Mouse (Mus musculus): ENCODE results near the gene Itsn1. TPM values are rescaled to one million over a fixed set of nuclear protein-coding genes. Genes with fewer than 3 reads are reported as not detected.

Gene Itsn1
- 28.8 and 36.6 TPM in 2 replicates for polyA plus RNA-seq (2012; rRNA removed)

DNA sequence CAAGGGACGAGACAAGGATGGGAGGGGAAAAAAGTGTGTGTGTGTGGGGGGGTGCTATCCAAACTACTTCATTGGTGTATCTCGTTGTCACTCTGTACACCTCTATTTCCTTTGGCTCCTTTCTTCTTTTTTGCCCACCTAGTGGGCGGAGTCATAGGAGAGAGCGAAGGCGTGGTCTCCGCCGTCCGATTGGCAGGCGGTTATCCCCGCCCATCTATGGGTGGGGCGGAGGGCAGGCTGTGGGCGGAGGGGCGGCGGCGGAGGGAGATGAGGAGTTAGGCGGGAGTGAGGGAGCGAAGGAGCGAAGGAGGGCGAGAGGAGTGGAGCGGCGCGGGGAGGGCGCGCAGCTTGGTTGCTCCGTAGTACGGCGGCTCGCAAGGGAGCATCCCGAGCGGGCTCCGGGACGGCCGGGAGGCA, at the start of gene Itsn1:
Itsn1 (plus strand) TSS at position 216 of the 417 bp plus-strand sequence.

DNA sequence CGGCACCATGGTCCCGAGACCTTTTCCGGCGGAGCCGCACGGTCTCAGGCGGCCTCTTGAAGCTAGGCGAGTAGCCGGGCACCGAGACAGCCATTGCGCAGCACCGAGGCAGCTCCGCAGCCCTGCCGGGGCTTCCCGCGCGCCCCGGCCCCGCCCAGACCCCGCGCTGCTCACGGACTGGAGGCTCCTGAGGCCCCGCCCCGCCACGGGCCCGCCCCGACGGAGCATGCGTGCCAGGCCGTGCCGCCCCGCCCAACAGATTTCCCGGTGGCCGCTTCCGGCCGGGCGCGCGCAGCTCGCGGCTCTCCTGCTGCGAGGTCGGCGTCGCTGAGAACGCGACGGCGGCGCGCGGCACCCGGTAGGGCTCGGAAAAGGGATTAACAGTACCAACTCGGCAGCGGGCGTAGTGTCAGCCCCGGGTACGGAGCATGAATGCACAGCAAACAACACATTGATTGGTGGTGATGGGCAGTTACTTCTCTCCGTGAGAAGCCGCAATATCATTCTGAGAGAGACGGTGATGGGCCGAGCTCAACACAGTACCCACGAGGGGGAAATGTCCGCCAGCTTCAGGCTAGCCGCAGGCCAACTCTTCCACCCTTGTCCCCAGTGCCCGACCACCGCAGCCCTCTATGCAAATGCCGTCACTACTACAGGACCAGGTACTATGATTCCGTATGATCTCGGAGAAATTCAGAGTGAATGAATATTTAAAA, 40.3 kb upstream of the Itsn1 start, which contains the start of gene Donson:
Donson (minus strand) TSS at position 152 of the 716 bp plus-strand sequence.

DNA sequence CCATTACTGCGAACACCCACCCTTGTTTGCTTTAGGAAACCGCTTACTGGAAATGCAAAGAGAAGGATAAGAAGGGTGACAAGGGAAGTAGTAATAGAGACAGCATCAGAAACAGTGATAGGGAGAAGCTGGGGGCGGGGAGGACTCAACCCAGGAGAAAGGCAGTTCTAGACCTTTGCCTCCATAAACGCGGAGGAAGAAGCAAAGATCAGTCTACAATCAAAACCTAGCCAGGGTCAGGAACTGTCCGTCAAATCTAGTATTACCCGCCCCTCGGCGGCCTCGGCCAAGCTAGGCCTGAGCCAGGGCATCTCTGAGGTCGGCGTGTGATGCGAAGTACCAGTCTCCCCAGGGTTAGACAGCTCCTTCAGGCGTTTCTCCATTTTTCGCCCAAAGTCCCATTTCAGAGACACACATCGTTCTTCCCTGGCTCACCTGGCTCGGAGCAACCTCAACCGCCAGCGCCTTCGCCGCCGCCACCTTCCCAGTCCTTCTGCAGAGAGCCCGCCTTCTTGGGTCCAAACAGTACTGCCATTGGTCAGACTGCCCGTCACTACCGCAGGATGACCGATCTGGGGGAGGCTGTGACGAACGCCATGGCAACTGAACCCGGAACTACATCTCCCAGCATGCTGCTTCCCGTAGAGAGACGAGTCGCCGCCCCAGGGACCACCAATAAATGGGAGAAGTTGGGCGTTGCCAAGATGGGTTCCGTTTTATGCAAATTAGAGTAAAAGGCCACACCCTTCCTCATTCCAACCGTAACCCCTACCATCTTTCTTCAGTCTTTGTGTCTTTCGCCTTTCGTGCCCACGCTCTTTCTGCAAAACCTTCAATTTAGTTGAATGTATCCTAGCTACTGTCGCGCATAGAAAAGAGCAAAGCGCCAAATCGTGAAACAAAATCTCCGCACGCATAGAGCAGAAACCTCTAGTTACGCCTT, 687 bp upstream of the Itsn1 start, which contains the start of gene Cryzl1:
Cryzl1 (minus strand) TSS at position 853 of the 943 bp plus-strand sequence.

Other genes starting within 250 kb of the Itsn1 start
- 15.0 and 16.6 TPM in 2 replicates for gene Ifnar1, start 244.0 kb upstream of the Itsn1 start, polyA plus RNA-seq (2012; rRNA removed)
- 9.1 and 9.5 TPM in 2 replicates for gene Ifngr2, start 182.2 kb upstream of the Itsn1 start, polyA plus RNA-seq (2012; rRNA removed)
- 6.6 and 6.9 TPM in 2 replicates for gene Tmem50b, start 131.5 kb upstream of the Itsn1 start, polyA plus RNA-seq (2012; rRNA removed)
- gene Dnajc28, start 110.3 kb upstream of the Itsn1 start, polyA plus RNA-seq (2012; rRNA removed) = 1.6 and 1.8 TPM in 2 replicates
- 22.9 and 25.3 TPM in 2 replicates for gene Gart, start 82.3 kb upstream of the Itsn1 start, polyA plus RNA-seq (2012; rRNA removed)
- gene Son, start 81.8 kb upstream of the Itsn1 start, polyA plus RNA-seq (2012; rRNA removed) = 65.4 and 77.5 TPM in 2 replicates
- gene Donson, start 40.5 kb upstream of the Itsn1 start, polyA plus RNA-seq (2012; rRNA removed) = 11.8 and 12.4 TPM in 2 replicates
- gene Cryzl1, start 306 bp upstream of the Itsn1 start, polyA plus RNA-seq (2012; rRNA removed) = 19.3 and 22.4 TPM in 2 replicates